Mouse (Mus musculus) thymus, adult 2 months (tissue): Measurements from ENCODE around the gene Hnrnpu.

Experiments
- CTCF ChIP-seq: fragments of 200-500 bp; IDR thresholded peaks from 2 replicates; pipeline ENCODE4 v1.5.1; 2012; ENCODE audit warnings: mild to moderate bottlenecking, control low read depth, low read length, moderate library complexity, borderline replicate concordance; ENCODE audit not compliant: control insufficient read depth, poor library complexity, insufficient read depth; ENCODE audit errors: extremely low read depth
- POLR2A ChIP-seq: fragments of 200-500 bp; IDR thresholded peaks from 2 replicates; pipeline ENCODE4 v1.6.1; 2012; ENCODE audit warnings: mild to moderate bottlenecking, low read length, control low read depth, moderate library complexity; ENCODE audit not compliant: control insufficient read depth, poor library complexity, insufficient read depth; ENCODE audit errors: extremely low read depth

DNA sequence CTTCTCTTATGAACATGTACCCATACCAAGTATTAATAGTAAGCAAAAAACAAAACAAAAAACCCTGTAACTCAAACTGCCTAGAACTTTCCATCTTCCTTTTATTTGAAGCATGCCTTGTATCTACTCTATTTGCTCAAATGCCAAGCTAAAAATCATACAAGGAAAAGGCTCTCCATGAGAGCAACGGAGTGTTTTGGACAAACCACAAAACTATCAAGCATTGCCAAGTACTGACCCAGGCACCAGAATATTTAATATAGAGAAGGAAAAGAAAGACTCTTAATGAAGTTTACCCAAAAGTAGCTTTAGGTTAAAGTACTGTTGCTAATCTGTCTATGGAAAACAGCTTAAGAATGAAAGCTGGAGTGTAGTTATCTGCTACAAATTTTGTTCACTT, 11.2 kb downstream of the Hnrnpu start:
- TF ChIP-seq POLR2A (no peak), CTCF (no peak)
